Mouse (Mus musculus): ENCODE results near the gene Atg14.

GRCm38 (mm10) chr14:47618891-47619290, 48.4 kb upstream of the Atg14 start:
- TF ChIP-seq EP300 (IDR thresholded peaks at IDR 0.05; ENCODE audit: low read depth), result no peak
- no peak for TF ChIP-seq CTCF (IDR thresholded peaks at IDR 0.05; ENCODE audit: low read depth)
